In the genomic region with DNA sequence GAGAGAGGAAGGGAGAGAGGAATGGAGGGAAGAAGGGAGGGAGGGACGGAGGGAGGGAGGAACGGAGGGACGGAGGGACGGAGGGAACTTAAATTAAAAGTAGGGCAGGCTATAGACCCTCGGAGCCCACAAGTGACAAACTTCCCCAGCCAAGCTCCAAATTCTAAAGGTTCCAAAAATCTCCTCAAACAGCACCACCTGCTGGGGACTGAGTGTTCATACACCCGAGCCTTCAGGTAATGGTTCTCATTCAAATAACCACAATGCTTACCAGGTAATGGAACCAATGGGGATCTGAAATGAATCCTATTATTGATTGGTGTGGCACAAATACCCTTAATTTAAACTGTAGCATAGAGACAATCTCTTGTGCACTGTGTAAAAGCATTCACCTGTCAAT, we compare ENCODE assay signal across 11 mouse cellular contexts.
DNase-seq lines count a peak whose midpoint lies in the region; ATAC-seq and TF ChIP-seq lines count a peak whose summit lies in the region.
"Had no signal": no experiment of that assay in that cellular context is flagged by ENCODE, and none has a peak within 500 bp of the region (broad histone marks: within the 10 kb centered on the region; RNA-seq: fewer than 3 reads in every experiment).

No protein-coding gene starts in this region.

- H3K4me2 ChIP-seq in kidney, postnatal 0 days (ENCODE audit: low read length), result no peak overlapping the region
- H3K4me2 ChIP-seq in kidney, embryonic 14.5 days (replicated peaks; ENCODE audit: low read depth, low read length), result no peak overlapping the region
- H3K4me2 ChIP-seq: heart, embryonic 13.5 days had no signal

- peak; percentile 6 for DNase-seq in adrenal gland, postnatal 25 days
- DNase-seq in adrenal gland, adult 8-10 months, result no peak
- DNase-seq in kidney, postnatal 0 days (ENCODE audit: low spot score), result peak; percentile 4
- peak; percentile 9 for DNase-seq in right cerebral cortex, adult 18-20 months
- DNase-seq in right cerebral cortex, postnatal 25 days, result no peak
- DNase-seq in mesoderm, embryonic 11.5 days (ENCODE audit: low read depth, low spot score), result peak; percentile 18
- no peak for DNase-seq in layer of hippocampus, postnatal 10 days (ENCODE audit: low spot score in 2 of 2)
- DNase-seq: kidney, adult 2 months had no signal

- H3K9me3 ChIP-seq in kidney, postnatal 0 days (replicated peaks; ENCODE audit: low read length), result no peaks in the 10 kb centered on the region
- no peaks in the 10 kb centered on the region for H3K9me3 ChIP-seq in kidney, embryonic 14.5 days (ENCODE audit: control insufficient read depth, low read length)

- no peaks in the 10 kb centered on the region for H3K27me3 ChIP-seq in kidney, postnatal 0 days (ENCODE audit: insufficient read depth, low read length)
- H3K27me3 ChIP-seq in kidney, embryonic 14.5 days (ENCODE audit: control insufficient read depth, insufficient read depth, low read length), result no peaks in the 10 kb centered on the region
- H3K27me3 ChIP-seq: heart, embryonic 13.5 days had no signal

- no peaks in the 10 kb centered on the region for H3K36me3 ChIP-seq in kidney, postnatal 0 days (ENCODE audit: insufficient read depth, low read length)
- H3K36me3 ChIP-seq in kidney, embryonic 14.5 days (ENCODE audit: control insufficient read depth, insufficient read depth, low read length), result no peaks in the 10 kb centered on the region
- H3K36me3 ChIP-seq: heart, embryonic 13.5 days had no signal

- no peak for ATAC-seq in kidney, postnatal 0 days (replicated peaks; ENCODE audit: low FRiP score, low read depth)
- ATAC-seq in kidney, embryonic 14.5 days (ENCODE audit: low FRiP score, low TSS enrichment), result no peak

- 59% methylated on average over 6 of the region's 6 CpGs for WGBS in kidney, postnatal 0 days
- 59% methylated on average over 6 of the region's 6 CpGs for WGBS in kidney, embryonic 14.5 days

- H3K27ac ChIP-seq in kidney, postnatal 0 days, result no peak overlapping the region
- H3K27ac ChIP-seq in kidney, embryonic 14.5 days (ENCODE audit: low read depth, low read length), result no peak overlapping the region
- H3K27ac ChIP-seq: heart, embryonic 13.5 days had no signal

- no peak overlapping the region for H3K4me3 ChIP-seq in kidney, postnatal 0 days (replicated peaks; ENCODE audit: low read depth, low read length)
- no peak overlapping the region for H3K4me3 ChIP-seq in kidney, embryonic 14.5 days (ENCODE audit: low read length)
- H3K4me3 ChIP-seq: heart, embryonic 13.5 days; myocyte had no signal

- peak; percentile 56 for TF ChIP-seq CTCF in kidney, postnatal 0 days (IDR thresholded peaks at IDR 0.05; ENCODE audit: low read depth)

- H3K4me1 ChIP-seq in kidney, postnatal 0 days (replicated peaks; ENCODE audit: insufficient read depth, low read length), result no peaks in the 10 kb centered on the region
- H3K4me1 ChIP-seq in kidney, embryonic 14.5 days (ENCODE audit: control insufficient read depth, insufficient read depth, low read length), result no peaks in the 10 kb centered on the region
- H3K4me1 ChIP-seq: heart, embryonic 13.5 days had no signal

- no peak overlapping the region for H3K9ac ChIP-seq in kidney, postnatal 0 days (ENCODE audit: low read depth, low read length)
- H3K9ac ChIP-seq in kidney, embryonic 14.5 days (ENCODE audit: low read depth, low read length), result no peak overlapping the region
- H3K9ac ChIP-seq: heart, embryonic 13.5 days had no signal

Comparison
In these comparisons a context has a peak if more than half of its experiments do, and no peak if none do; other contexts are left out.
1. DNase-seq: peak in adrenal gland, postnatal 25 days (single experiment), kidney, postnatal 0 days (single experiment), right cerebral cortex, adult 18-20 months (single experiment) and mesoderm, embryonic 11.5 days (single experiment); none in adrenal gland, adult 8-10 months (single experiment), right cerebral cortex, postnatal 25 days (single experiment) and layer of hippocampus, postnatal 10 days (0 of 2).